ENCODE assay signal across 7 mouse cellular contexts in the genomic region with DNA sequence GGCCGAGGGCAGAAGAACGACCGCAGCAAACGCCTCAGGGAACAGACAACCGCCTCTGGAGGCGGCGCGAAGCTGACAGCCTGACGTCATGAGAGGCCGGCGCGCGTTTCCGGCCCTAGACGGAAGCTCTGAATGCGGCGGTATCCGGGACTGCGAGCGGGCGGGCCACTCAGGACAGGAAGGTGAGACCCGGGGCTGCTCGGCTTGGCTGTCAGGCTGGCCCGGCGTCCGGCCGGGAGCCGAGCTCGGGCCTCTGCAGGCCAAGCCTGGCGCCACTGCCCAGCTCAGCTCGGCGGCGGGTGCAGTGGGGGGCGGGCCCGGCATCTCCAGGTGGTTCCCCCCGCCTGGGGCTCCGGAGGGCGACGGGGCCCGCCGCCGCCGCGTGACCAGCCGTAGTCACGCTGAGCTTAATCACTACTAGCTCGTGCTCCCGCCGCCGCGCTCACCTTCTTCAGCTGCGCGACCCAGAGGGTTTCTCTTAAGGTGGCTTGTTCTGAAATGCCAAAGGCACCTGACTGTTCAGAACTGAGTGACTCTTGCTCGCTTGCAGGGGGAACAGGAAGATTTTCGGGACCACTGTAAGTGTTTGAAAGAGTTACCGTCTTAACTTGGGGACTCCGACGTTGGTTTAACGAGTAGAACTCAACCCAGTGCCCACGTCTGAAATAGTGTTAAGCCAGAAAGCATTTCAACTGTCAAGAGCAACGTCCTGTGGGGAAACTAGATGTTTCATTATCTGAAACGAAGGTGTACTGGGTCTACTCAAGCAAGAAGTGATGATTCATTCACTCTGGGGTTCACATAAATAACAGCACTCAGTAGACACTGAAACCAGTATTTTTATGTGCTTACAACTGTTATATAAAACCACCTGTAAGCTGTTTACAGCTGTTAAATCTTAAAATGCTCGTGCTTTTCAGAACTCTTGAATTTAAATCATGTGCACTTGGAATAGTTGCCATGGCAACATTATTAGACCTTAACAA. TPM values are rescaled to one million over a fixed set of nuclear protein-coding genes. Genes with fewer than 3 reads are reported as not detected.
DNase-seq lines count a peak whose midpoint lies in the region; ATAC-seq and TF ChIP-seq lines count a peak whose summit lies in the region.

A gene (minus strand): TSS at position 73 of the 986 bp plus-strand sequence.
A gene (plus strand): TSS at position 174 of the 986 bp plus-strand sequence.

- TF ChIP-seq CTCF in intestine, postnatal 0 days (IDR thresholded peaks at IDR 0.05; ENCODE audit: low read depth): no peak; the same call in 1 of the 2 replicates
- no peak for TF ChIP-seq CTCF in small intestine, adult 2 months (IDR thresholded peaks at IDR 0.05; ENCODE audit: extremely low read depth, insufficient read length, insufficient replicate concordance, low read depth, low read length)

- H3K27ac ChIP-seq in intestine, postnatal 0 days (ENCODE audit: low read depth, low read length): peak within 1 kb of the TSS; percentile 98
- H3K27ac ChIP-seq in limb, embryonic 11.5 days (replicated peaks; ENCODE audit: low read depth, low read length): peak within 1 kb of the TSS; percentile 65
- peak within 1 kb of the TSS; percentile 94 for H3K27ac ChIP-seq in midbrain, embryonic 13.5 days
- peak within 1 kb of the TSS; percentile 71 for H3K27ac ChIP-seq in small intestine, adult 2 months (ENCODE audit: insufficient read depth, low read depth, low read length)

- no peaks in the 10 kb centered on the region for H3K27me3 ChIP-seq in intestine, postnatal 0 days (replicated peaks; ENCODE audit: control insufficient read depth, insufficient read depth, low read length)
- no peaks in the 10 kb centered on the region for H3K27me3 ChIP-seq in limb, embryonic 11.5 days (ENCODE audit: control insufficient read depth, insufficient read depth, low read length)
- H3K27me3 ChIP-seq in midbrain, embryonic 13.5 days: no peaks in the 10 kb centered on the region
- H3K27me3 ChIP-seq in small intestine, adult 2 months (ENCODE audit: control insufficient read depth, insufficient read depth, low read length): no peaks in the 10 kb centered on the region

- peaks cover 10% of the 10 kb centered on the region for H3K4me1 ChIP-seq in intestine, postnatal 0 days (replicated peaks; ENCODE audit: control insufficient read depth, insufficient read depth, low read length)
- peaks cover 6% of the 10 kb centered on the region for H3K4me1 ChIP-seq in limb, embryonic 11.5 days (ENCODE audit: control insufficient read depth, insufficient read depth, low read length)
- H3K4me1 ChIP-seq in midbrain, embryonic 13.5 days (replicated peaks): peaks cover 24% of the 10 kb centered on the region
- H3K4me1 ChIP-seq in small intestine, adult 2 months (ENCODE audit: control insufficient read depth, insufficient read depth, insufficient read length, low read length): peaks cover 7% of the 10 kb centered on the region; the same call in 1 of the 2 replicates

- peaks cover 6% of the 10 kb centered on the region; the same call in 1 of the 2 replicates for H3K36me3 ChIP-seq in intestine, postnatal 0 days (ENCODE audit: control insufficient read depth, insufficient read depth)
- H3K36me3 ChIP-seq in limb, embryonic 11.5 days (ENCODE audit: control insufficient read depth, insufficient read depth, low read length): no peaks in the 10 kb centered on the region
- H3K36me3 ChIP-seq in midbrain, embryonic 13.5 days: peaks cover 13% of the 10 kb centered on the region
- H3K36me3 ChIP-seq in small intestine, adult 2 months (ENCODE audit: control insufficient read depth, insufficient read depth, low read length): peaks cover 6% of the 10 kb centered on the region; the same call in 1 of the 2 replicates

- peak; percentile 94 for DNase-seq in adrenal gland, postnatal 10 days
- peak; percentile 81 for DNase-seq in embryo, embryonic 11.5 days (ENCODE audit: low read depth, low spot score)
- peak; percentile 71 to 87 for DNase-seq in gastrocnemius, postnatal 4 days (ENCODE audit: low spot score in 2 of 2)
- peak; percentile 92 for DNase-seq in limb, embryonic 11.5 days (ENCODE audit: low spot score)

- H3K9me3 ChIP-seq in intestine, postnatal 0 days (ENCODE audit: control insufficient read depth): no peaks in the 10 kb centered on the region
- H3K9me3 ChIP-seq in limb, embryonic 11.5 days (ENCODE audit: control insufficient read depth, low read length): no peaks in the 10 kb centered on the region
- H3K9me3 ChIP-seq in midbrain, embryonic 13.5 days: no peaks in the 10 kb centered on the region

- under 1% methylated on average over 60 of the region's 63 CpGs for WGBS in intestine, postnatal 0 days
- WGBS in limb, embryonic 11.5 days: under 1% methylated on average over 54 of the region's 63 CpGs
- under 1% methylated on average over 60 of the region's 63 CpGs for WGBS in midbrain, embryonic 13.5 days
- under 1% methylated on average over 63 of the region's 63 CpGs for WGBS in small intestine, adult 2 months

- H3K4me2 ChIP-seq in intestine, postnatal 0 days (replicated peaks; ENCODE audit: low read depth): peak within 1 kb of the TSS; percentile 82
- H3K4me2 ChIP-seq in limb, embryonic 11.5 days (ENCODE audit: low read depth, severe bottlenecking): peak within 1 kb of the TSS; percentile 85
- peak within 1 kb of the TSS; percentile 88 for H3K4me2 ChIP-seq in midbrain, embryonic 13.5 days (replicated peaks)

- peak within 1 kb of the TSS; percentile 85 for H3K4me3 ChIP-seq in intestine, postnatal 0 days (ENCODE audit: low read depth, low read length)
- peak within 1 kb of the TSS; percentile 74 for H3K4me3 ChIP-seq in limb, embryonic 11.5 days (ENCODE audit: low read depth, low read length)
- H3K4me3 ChIP-seq in midbrain, embryonic 13.5 days (replicated peaks): peak within 1 kb of the TSS; percentile 73
- H3K4me3 ChIP-seq in small intestine, adult 2 months (ENCODE audit: low read depth, low read length): peak within 1 kb of the TSS; percentile 73

- H3K9ac ChIP-seq in intestine, postnatal 0 days (ENCODE audit: low read depth, low read length): peak within 1 kb of the TSS; percentile 88
- peak within 1 kb of the TSS; percentile 81 for H3K9ac ChIP-seq in limb, embryonic 11.5 days (ENCODE audit: low read length)
- peak within 1 kb of the TSS; percentile 89 for H3K9ac ChIP-seq in midbrain, embryonic 13.5 days (replicated peaks)

- ATAC-seq in intestine, postnatal 0 days: peak; percentile 97
- peak; percentile 95 for ATAC-seq in limb, embryonic 11.5 days (ENCODE audit: insufficient number of reproducible peaks, low FRiP score, low TSS enrichment, low read depth)
- ATAC-seq in midbrain, embryonic 13.5 days: peak; percentile 98

- TF ChIP-seq POLR2A in small intestine, adult 2 months (IDR thresholded peaks at IDR 0.05; ENCODE audit: low read depth, low read length): peak; percentile 48

RNA-seq across cellular contexts. Expression of the first gene that starts in this region (rescaled TPM):
- total RNA-seq in adrenal gland, postnatal 10 days (2021): 1 to 10 TPM; 6.4 to 9.2 TPM
- 1 to 10 TPM; 7.6 to 7.8 TPM for total RNA-seq in gastrocnemius, postnatal 4 days (2021)
- 10.8 and 12.2 TPM in 2 replicates for polyA plus RNA-seq in intestine, postnatal 0 days (2015; fragmentation: Nextera tagmentation; extraction: Ambion mirVana)
- 33.9 and 36.2 TPM in 2 replicates for polyA plus RNA-seq in limb, embryonic 11.5 days (2014; fragmentation: Nextera tagmentation; extraction: Ambion mirVana)
- 52.3 and 54.8 TPM in 2 replicates for polyA plus RNA-seq in midbrain, embryonic 13.5 days (2015; fragmentation: Nextera tagmentation; extraction: Ambion mirVana)
- 0.30 and 0.74 TPM in 2 replicates for polyA plus RNA-seq in small intestine, adult 2 months (2012; rRNA removed)

RNA-seq across cellular contexts. Expression of the second gene that starts in this region (rescaled TPM):
- total RNA-seq in adrenal gland, postnatal 10 days (2021): 1 to 10 TPM; 4.6 to 5.1 TPM
- total RNA-seq in gastrocnemius, postnatal 4 days (2021): 1 to 10 TPM; 2.8 to 3.6 TPM
- 22.7 and 23.6 TPM in 2 replicates for polyA plus RNA-seq in intestine, postnatal 0 days (2015; fragmentation: Nextera tagmentation; extraction: Ambion mirVana)
- polyA plus RNA-seq in limb, embryonic 11.5 days (2014; fragmentation: Nextera tagmentation; extraction: Ambion mirVana): 9.7 and 10.7 TPM in 2 replicates
- 12.4 and 13.3 TPM in 2 replicates for polyA plus RNA-seq in midbrain, embryonic 13.5 days (2015; fragmentation: Nextera tagmentation; extraction: Ambion mirVana)
- polyA plus RNA-seq in small intestine, adult 2 months (2012; rRNA removed): 1.7 and 2.4 TPM in 2 replicates

Comparison
In these comparisons a context has a peak if more than half of its experiments do, and no peak if none do; other contexts are left out.
1. Peak in every context shown above with its lines: DNase-seq, ATAC-seq, H3K4me3 ChIP-seq and H3K27ac ChIP-seq.